Mouse (Mus musculus) liver, embryonic 14 days (tissue): ENCODE data around the gene Gm21762. TPM values are rescaled to one million over a fixed set of nuclear protein-coding genes. Genes with fewer than 3 reads are reported as not detected.

Experiments used
- polyA plus RNA-seq: library from polyadenylated mRNA; depleted of rRNA; stranded (reverse); fragments of >200 nt; gene quantifications from 2 replicates; pipeline ENCODE4 v1.2.3, GENCODE M21; 2012; rRNA removed

Gene Gm21762
- polyA plus RNA-seq = not detected in 2 replicates

GRCm38 (mm10) chr13:120215847-120216246 is at the start of gene Gm21762:
Gene Gm21762 (minus strand): TSS chr13:120215947.

GRCm38 (mm10) chr13:120262870-120263269 is 47.1 kb upstream of the Gm21762 start, which contains the start of gene AF067061:
Gene AF067061 (plus strand): TSS chr13:120263114.

GRCm38 (mm10) chr13:120238811-120239210 is 23.1 kb upstream of the Gm21762 start, which contains the start of gene Gm21731:
Gene Gm21731 (plus strand): TSS chr13:120239111.

GRCm38 (mm10) chr13:120172133-120172532 is 43.6 kb downstream of the Gm21762 start, which contains the start of gene Gm21818:
Gene Gm21818 (plus strand): TSS chr13:120172433.

Other genes starting within 250 kb of the Gm21762 start
- gene Gm36079, start 188.9 kb downstream of the Gm21762 start, polyA plus RNA-seq = not detected in 2 replicates
- gene Gm21188, start 163.8 kb downstream of the Gm21762 start, polyA plus RNA-seq = 0.09 and 0.33 TPM in 2 replicates
- gene Gm20767, start 75.7 kb downstream of the Gm21762 start, polyA plus RNA-seq = not detected in 2 replicates
- gene Gm21818, start 43.5 kb downstream of the Gm21762 start, polyA plus RNA-seq = not detected in 2 replicates
- gene Gm21731, start 23.2 kb upstream of the Gm21762 start, polyA plus RNA-seq = not detected in 2 replicates
- gene AF067061, start 47.2 kb upstream of the Gm21762 start, polyA plus RNA-seq = not detected in 2 replicates
- 0.18 and 0.58 TPM in 2 replicates for gene BC147527, start 84.4 kb upstream of the Gm21762 start, polyA plus RNA-seq
- gene Tcstv3, start 100.9 kb upstream of the Gm21762 start, polyA plus RNA-seq = not detected in 2 replicates